Mouse (Mus musculus): ENCODE results near the gene Hspa8. TPM values are rescaled to one million over a fixed set of nuclear protein-coding genes. Genes with fewer than 3 reads are reported as not detected.

Gene Hspa8
- polyA plus RNA-seq (2015; fragmentation: Nextera tagmentation; extraction: Ambion mirVana) = 750 and 793 TPM in 2 replicates

DNA sequence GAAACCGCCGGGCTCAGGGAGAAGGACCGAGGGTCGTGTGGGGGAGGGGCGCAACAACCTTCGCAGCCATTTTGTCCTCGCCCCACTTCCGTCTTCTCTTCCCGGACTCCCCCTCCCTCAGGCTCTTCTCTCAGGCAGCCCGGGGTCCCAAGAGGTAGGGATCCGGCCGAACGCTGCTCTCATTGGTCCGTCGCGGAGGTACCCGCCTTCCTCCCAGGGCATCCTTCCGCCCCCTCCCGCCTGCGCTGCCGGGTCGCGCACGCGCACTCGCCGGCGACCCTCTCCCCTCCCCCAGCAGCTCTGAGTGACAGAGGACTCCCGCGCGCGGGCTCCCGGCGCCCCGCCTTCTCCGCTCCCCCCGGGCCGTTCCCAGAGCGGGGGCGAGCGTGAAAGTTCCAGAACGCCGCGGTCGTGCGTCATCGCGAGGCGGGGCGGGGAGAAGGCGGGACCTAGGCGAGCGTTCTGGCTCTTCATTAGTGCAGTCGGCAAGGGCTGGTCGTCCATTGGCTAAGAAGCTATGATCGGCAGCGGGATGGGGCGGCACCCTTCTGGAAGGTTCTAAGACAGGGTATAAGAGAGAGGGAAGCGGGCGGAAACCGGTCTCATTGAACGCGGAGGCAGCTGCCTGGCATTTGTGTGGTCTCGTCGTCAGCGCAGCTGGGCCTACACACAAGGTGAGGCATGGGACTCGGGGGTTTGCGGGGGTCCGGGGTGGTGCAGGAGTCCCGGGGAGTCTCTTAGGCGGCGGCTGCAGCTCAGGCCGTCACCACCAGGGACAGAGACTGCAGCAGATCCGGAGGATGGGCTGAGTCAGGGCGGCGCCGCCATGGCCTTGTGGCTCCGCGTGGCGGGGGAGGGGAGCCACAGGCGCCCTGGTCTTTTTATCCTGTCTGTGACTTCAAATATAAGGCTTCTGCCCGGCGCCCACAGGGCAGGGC lies at the start of gene Hspa8:
TSS of gene Hspa8 (plus strand) at position 310 of the 938 bp plus-strand sequence.
- under 1% methylated on average over 59 of the region's 83 CpGs for WGBS (ENCODE audit: insufficient replicate concordance)

GRCm38 (mm10) chr9:40751749-40752148 lies 49.0 kb upstream of the Hspa8 start:
- WGBS (ENCODE audit: insufficient replicate concordance) = 54% methylated on average over 3 of the region's 3 CpGs
- TF ChIP-seq CTCF (IDR thresholded peaks at IDR 0.05; ENCODE audit: low read depth) (peak; percentile 43), EP300 (IDR thresholded peaks at IDR 0.05; ENCODE audit: low read depth) (no peak)

More for the DNA sequence above, at the start of gene Hspa8:
- Histone ChIP-seq H3K9ac (replicated peaks) (peak within 1 kb of the TSS; percentile 93), H3K4me2 (ENCODE audit: low read depth, low read length) (peak within 1 kb of the TSS; percentile 78), H3K4me1 (ENCODE audit: insufficient read depth) (peaks cover 22% of the 10 kb centered on the region), H3K27me3 (ENCODE audit: insufficient read depth, low read length) (no peaks in the 10 kb centered on the region), H3K27ac (ENCODE audit: low read depth) (peak within 1 kb of the TSS; percentile 96), H3K9me3 (ENCODE audit: low read length) (no peaks in the 10 kb centered on the region), H3K36me3 (replicated peaks; ENCODE audit: insufficient read depth, low read length) (peaks cover 31% of the 10 kb centered on the region), H3K4me3 (ENCODE audit: low read depth, low read length) (peak within 1 kb of the TSS; percentile 91)
- ATAC-seq (peak; percentile 90), DNase-seq (peak; percentile 100)
- TF ChIP-seq EP300 (IDR thresholded peaks at IDR 0.05; ENCODE audit: low read depth) (peak; percentile 63; the same call in 1 of the 2 replicates), CTCF (IDR thresholded peaks at IDR 0.05; ENCODE audit: low read depth) (peak; percentile 57)

DNA sequence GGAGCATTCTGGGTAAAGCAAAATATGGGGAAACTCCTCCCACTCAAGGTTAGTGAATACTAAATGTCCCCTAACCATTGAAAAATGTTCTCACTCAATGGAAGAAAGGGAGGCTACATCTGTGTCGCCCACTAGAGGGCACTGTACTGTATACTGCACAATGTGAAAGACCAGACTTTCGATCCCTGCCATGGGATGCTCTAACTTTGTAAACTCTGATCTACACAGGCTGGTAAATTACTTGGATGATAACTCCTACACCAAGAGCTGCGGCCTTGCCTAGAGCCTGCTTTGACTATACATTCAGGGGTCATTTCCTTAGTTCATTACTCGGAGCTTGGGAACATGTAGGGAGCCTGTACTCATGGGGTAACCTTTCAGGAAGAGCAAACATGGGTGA lies 44.4 kb upstream of the Hspa8 start:
- DNase-seq (peak; percentile 67), ATAC-seq (peak; percentile 46; the same call in 1 of the 2 replicates)
- Histone ChIP-seq H3K4me3 (ENCODE audit: low read depth, low read length) (no peak overlapping the region), H3K27ac (ENCODE audit: low read depth) (no peak overlapping the region), H3K4me1 (ENCODE audit: insufficient read depth) (peaks cover 4% of the 10 kb centered on the region), H3K36me3 (replicated peaks; ENCODE audit: insufficient read depth, low read length) (no peaks in the 10 kb centered on the region), H3K27me3 (ENCODE audit: insufficient read depth, low read length) (no peaks in the 10 kb centered on the region), H3K9me3 (ENCODE audit: low read length) (no peaks in the 10 kb centered on the region), H3K9ac (replicated peaks) (no peak overlapping the region), H3K4me2 (ENCODE audit: low read depth, low read length) (peak overlapping the region; percentile 68)
- 12% methylated on average over 4 of the region's 4 CpGs for WGBS (ENCODE audit: insufficient replicate concordance)
- no peak for TF ChIP-seq EP300 (IDR thresholded peaks at IDR 0.05; ENCODE audit: low read depth)
- peak; percentile 90 for TF ChIP-seq CTCF (IDR thresholded peaks at IDR 0.05; ENCODE audit: low read depth)

More at GRCm38 (mm10) chr9:40751749-40752148, 49.0 kb upstream of the Hspa8 start:
- Histone ChIP-seq H3K4me3 (ENCODE audit: low read depth, low read length) (no peak overlapping the region), H3K27me3 (ENCODE audit: insufficient read depth, low read length) (no peaks in the 10 kb centered on the region), H3K36me3 (replicated peaks; ENCODE audit: insufficient read depth, low read length) (no peaks in the 10 kb centered on the region), H3K9ac (replicated peaks) (no peak overlapping the region), H3K9me3 (ENCODE audit: low read length) (no peaks in the 10 kb centered on the region), H3K27ac (ENCODE audit: low read depth) (no peak overlapping the region), H3K4me1 (ENCODE audit: insufficient read depth) (no peaks in the 10 kb centered on the region; the same call in 1 of the 2 replicates), H3K4me2 (ENCODE audit: low read depth, low read length) (no peak overlapping the region)
- DNase-seq = no peak
- no peak for ATAC-seq

GRCm38 (mm10) chr9:40757105-40757626 lies 43.6 kb upstream of the Hspa8 start:
- TF ChIP-seq EP300 (IDR thresholded peaks at IDR 0.05; ENCODE audit: low read depth) (no peak), CTCF (IDR thresholded peaks at IDR 0.05; ENCODE audit: low read depth) (peak; percentile 68)
- H3K27ac ChIP-seq (ENCODE audit: low read depth) = no peak overlapping the region
- ATAC-seq (peak; percentile 78), DNase-seq (peak; percentile 57)
- peak overlapping the region; percentile 8; the same call in 1 of the 2 replicates for H3K9ac ChIP-seq (replicated peaks)
- 20% methylated on average over 12 of the region's 12 CpGs for WGBS (ENCODE audit: insufficient replicate concordance)
- H3K4me1 ChIP-seq (ENCODE audit: insufficient read depth) = peaks cover 4% of the 10 kb centered on the region
- no peaks in the 10 kb centered on the region for H3K27me3 ChIP-seq (ENCODE audit: insufficient read depth, low read length)
- H3K36me3 ChIP-seq (replicated peaks; ENCODE audit: insufficient read depth, low read length) = no peaks in the 10 kb centered on the region
- no peaks in the 10 kb centered on the region for H3K9me3 ChIP-seq (ENCODE audit: low read length)
- peak overlapping the region; percentile 68 for H3K4me2 ChIP-seq (ENCODE audit: low read depth, low read length)
- peak overlapping the region; percentile 27 for H3K4me3 ChIP-seq (ENCODE audit: low read depth, low read length)

GRCm38 (mm10) chr9:40757685-40758270 lies 43.0 kb upstream of the Hspa8 start:
- Histone ChIP-seq H3K4me2 (ENCODE audit: low read depth, low read length) (peak overlapping the region; percentile 68), H3K4me1 (ENCODE audit: insufficient read depth) (peaks cover 4% of the 10 kb centered on the region), H3K9me3 (ENCODE audit: low read length) (no peaks in the 10 kb centered on the region), H3K27me3 (ENCODE audit: insufficient read depth, low read length) (no peaks in the 10 kb centered on the region), H3K36me3 (replicated peaks; ENCODE audit: insufficient read depth, low read length) (no peaks in the 10 kb centered on the region), H3K9ac (replicated peaks) (no peak overlapping the region; the same call in 1 of the 2 replicates), H3K4me3 (ENCODE audit: low read depth, low read length) (peak overlapping the region; percentile 27), H3K27ac (ENCODE audit: low read depth) (no peak overlapping the region)
- TF ChIP-seq EP300 (IDR thresholded peaks at IDR 0.05; ENCODE audit: low read depth) = no peak
- TF ChIP-seq CTCF (IDR thresholded peaks at IDR 0.05; ENCODE audit: low read depth) = peak; percentile 74
- DNase-seq (peak; percentile 67), ATAC-seq (peak; percentile 81)
- WGBS (ENCODE audit: insufficient replicate concordance) = 10% methylated on average over 22 of the region's 22 CpGs

DNA sequence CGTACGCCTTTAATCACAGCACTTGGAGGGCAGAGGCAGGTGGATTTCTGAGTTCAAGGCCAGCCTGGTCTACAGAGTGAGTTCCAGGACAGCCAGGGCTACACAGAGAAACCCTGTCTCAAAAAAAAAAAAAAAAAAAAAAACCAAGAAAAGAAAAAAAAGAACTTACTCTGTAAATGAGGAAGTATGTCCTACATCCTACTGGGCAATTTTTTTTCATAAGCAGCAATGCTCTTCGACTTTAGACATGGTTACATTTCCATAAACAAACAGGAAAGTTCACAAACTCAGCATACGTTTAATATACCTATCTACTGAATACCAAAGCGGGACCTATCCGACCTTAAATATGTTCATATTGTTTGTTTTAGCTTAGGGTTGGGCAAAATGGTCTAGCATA lies 38.4 kb upstream of the Hspa8 start:
- Histone ChIP-seq H3K27ac (ENCODE audit: low read depth) (no peak overlapping the region), H3K27me3 (ENCODE audit: insufficient read depth, low read length) (no peaks in the 10 kb centered on the region), H3K4me1 (ENCODE audit: insufficient read depth) (peaks cover 4% of the 10 kb centered on the region), H3K4me2 (ENCODE audit: low read depth, low read length) (no peak overlapping the region), H3K9me3 (ENCODE audit: low read length) (no peaks in the 10 kb centered on the region), H3K36me3 (replicated peaks; ENCODE audit: insufficient read depth, low read length) (no peaks in the 10 kb centered on the region), H3K4me3 (ENCODE audit: low read depth, low read length) (no peak overlapping the region), H3K9ac (replicated peaks) (no peak overlapping the region)
- DNase-seq = no peak
- ATAC-seq = no peak
- 63% methylated on average over 6 of the region's 6 CpGs for WGBS (ENCODE audit: insufficient replicate concordance)
- no peak for TF ChIP-seq CTCF (IDR thresholded peaks at IDR 0.05; ENCODE audit: low read depth)
- TF ChIP-seq EP300 (IDR thresholded peaks at IDR 0.05; ENCODE audit: low read depth) = no peak
